ENCODE assay signal across 22 mouse cellular contexts in the genomic region with DNA sequence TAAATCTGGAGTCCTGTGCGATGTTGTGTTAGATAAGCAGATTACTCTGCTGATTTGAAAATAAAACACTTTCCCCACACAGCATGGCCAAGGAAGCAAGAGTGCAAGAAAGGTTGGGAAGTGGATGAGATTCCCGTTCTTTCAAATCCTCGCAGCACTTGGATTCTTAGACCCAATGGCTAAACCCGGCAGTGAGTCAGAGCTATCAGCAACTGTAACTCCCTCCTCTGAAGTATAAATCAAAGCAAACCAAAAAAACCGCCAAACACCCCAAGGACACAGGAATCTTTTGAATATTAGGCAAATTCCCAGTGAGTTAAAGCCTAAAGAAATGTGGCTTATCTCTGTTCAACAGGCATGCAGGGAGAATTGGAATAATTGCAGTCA. TPM values are rescaled to one million over a fixed set of nuclear protein-coding genes. Genes with fewer than 3 reads are reported as not detected.
DNase-seq lines count a peak whose midpoint lies in the region; ATAC-seq and TF ChIP-seq lines count a peak whose summit lies in the region.
"Had no signal": no experiment of that assay in that cellular context is flagged by ENCODE, and none has a peak within 500 bp of the region (broad histone marks: within the 10 kb centered on the region; RNA-seq: fewer than 3 reads in every experiment).

No protein-coding gene starts in this region.

- 29% methylated on average over 5 of the region's 5 CpGs for WGBS in lung, postnatal 0 days
- WGBS in forebrain, embryonic 13.5 days: 87% methylated on average over 5 of the region's 5 CpGs
- WGBS in midbrain, embryonic 15.5 days: 79% methylated on average over 5 of the region's 5 CpGs

- H3K4me2 ChIP-seq in lung, postnatal 0 days (replicated peaks; ENCODE audit: low read depth, low read length): no peak overlapping the region
- no peak overlapping the region for H3K4me2 ChIP-seq in forebrain, embryonic 13.5 days
- H3K4me2 ChIP-seq in midbrain, embryonic 15.5 days: no peak overlapping the region
- H3K4me2 ChIP-seq: embryonic facial prominence, embryonic 15.5 days; forebrain, embryonic 15.5 days; hindbrain, embryonic 13.5 days had no signal

- DNase-seq in lung, postnatal 0 days (ENCODE audit: low spot score): peak; percentile 37
- no peak for DNase-seq in lung, postnatal 10 days
- no peak for DNase-seq in Patski (ENCODE audit: low read depth, low spot score)
- DNase-seq in adrenal gland, postnatal 14 days: peak; percentile 51
- DNase-seq in right cerebral cortex, adult 18-20 months: no peak
- DNase-seq: cerebellum, adult 11 months; cerebellum, adult 8-10 months; cerebellum, postnatal 14 days; embryo, embryonic 11 days; gastrocnemius, postnatal 36 days; heart, postnatal 10 days; heart, postnatal 4 days had no signal

- no peak overlapping the region for H3K9ac ChIP-seq in lung, postnatal 0 days (replicated peaks; ENCODE audit: low read depth)
- H3K9ac ChIP-seq in forebrain, embryonic 13.5 days: no peak overlapping the region
- no peak overlapping the region for H3K9ac ChIP-seq in midbrain, embryonic 15.5 days
- H3K9ac ChIP-seq: embryonic facial prominence, embryonic 15.5 days; forebrain, embryonic 15.5 days; hindbrain, embryonic 13.5 days had no signal

- no peaks in the 10 kb centered on the region for H3K9me3 ChIP-seq in lung, postnatal 0 days (ENCODE audit: low read length)
- peaks cover 4% of the 10 kb centered on the region for H3K9me3 ChIP-seq in forebrain, embryonic 13.5 days (replicated peaks)
- no peaks in the 10 kb centered on the region for H3K9me3 ChIP-seq in midbrain, embryonic 15.5 days
- H3K9me3 ChIP-seq: embryonic facial prominence, embryonic 15.5 days; forebrain, embryonic 15.5 days; hindbrain, embryonic 13.5 days had no signal

- H3K4me3 ChIP-seq in lung, postnatal 0 days (ENCODE audit: low read depth, low read length): no peak overlapping the region
- no peak overlapping the region for H3K4me3 ChIP-seq in forebrain, embryonic 13.5 days
- H3K4me3 ChIP-seq in midbrain, embryonic 15.5 days: no peak overlapping the region
- H3K4me3 ChIP-seq: embryonic facial prominence, embryonic 15.5 days; erythroblast, embryonic 14.5 days; forebrain, embryonic 10.5 days; forebrain, embryonic 15.5 days; heart, embryonic 10.5 days; hindbrain, embryonic 13.5 days had no signal

- in situ Hi-C loops in Patski (cut with MboI; ENCODE audit: low pct_unique_long_range_greater_than_20kb): loop anchor here (25.0 kb wide), 1 partner anchor 1368 kb away; no protein-coding TSS in a partner anchor

- H3K4me1 ChIP-seq in lung, postnatal 0 days (ENCODE audit: insufficient read depth, low read depth, low read length): no peaks in the 10 kb centered on the region
- no peaks in the 10 kb centered on the region for H3K4me1 ChIP-seq in forebrain, embryonic 13.5 days
- H3K4me1 ChIP-seq in midbrain, embryonic 15.5 days: no peaks in the 10 kb centered on the region
- H3K4me1 ChIP-seq: embryonic facial prominence, embryonic 15.5 days; heart, embryonic 10.5 days; hindbrain, embryonic 13.5 days had no signal

- no peaks in the 10 kb centered on the region for H3K36me3 ChIP-seq in lung, postnatal 0 days (ENCODE audit: insufficient read depth, low read length)
- no peaks in the 10 kb centered on the region for H3K36me3 ChIP-seq in forebrain, embryonic 13.5 days (ENCODE audit: poor library complexity, severe bottlenecking)
- no peaks in the 10 kb centered on the region for H3K36me3 ChIP-seq in midbrain, embryonic 15.5 days (replicated peaks)
- H3K36me3 ChIP-seq: embryonic facial prominence, embryonic 15.5 days; forebrain, embryonic 10.5 days; forebrain, embryonic 15.5 days; heart, embryonic 10.5 days; hindbrain, embryonic 13.5 days had no signal

- no peak for TF ChIP-seq EP300 in lung, postnatal 0 days (IDR thresholded peaks at IDR 0.05)

- H3K27me3 ChIP-seq in lung, postnatal 0 days (replicated peaks; ENCODE audit: insufficient read depth, low read length): no peaks in the 10 kb centered on the region
- no peaks in the 10 kb centered on the region for H3K27me3 ChIP-seq in Patski
- peaks cover 8% of the 10 kb centered on the region; the same call in 1 of the 2 replicates for H3K27me3 ChIP-seq in forebrain, embryonic 13.5 days
- no peaks in the 10 kb centered on the region for H3K27me3 ChIP-seq in midbrain, embryonic 15.5 days (replicated peaks)
- H3K27me3 ChIP-seq: embryonic facial prominence, embryonic 15.5 days; forebrain, embryonic 15.5 days; hindbrain, embryonic 13.5 days had no signal

- CTCF ChIA-PET in Patski (lab: Charles Lee): interaction anchor here (1.2 to 2.6 kb wide), 4 partner anchors 10 to 105 kb away, joined by 3 to 9 read pairs (median 4); no protein-coding TSS in a partner anchor

- no peak for TF ChIP-seq CTCF in lung, postnatal 0 days (IDR thresholded peaks at IDR 0.05)
- TF ChIP-seq CTCF in Patski (IDR thresholded peaks at IDR 0.05): no peak

- POLR2A ChIA-PET in Patski (lab: Charles Lee): no interaction called here

- ATAC-seq in lung, postnatal 0 days: peak; percentile 55; the same call in 1 of the 2 replicates
- ATAC-seq in Patski: peak; percentile 49
- no peak for ATAC-seq in forebrain, embryonic 13.5 days
- no peak for ATAC-seq in midbrain, embryonic 15.5 days (replicated peaks)
- ATAC-seq: forebrain, embryonic 15.5 days; hindbrain, postnatal 0 days had no signal

- no peak overlapping the region for H3K27ac ChIP-seq in lung, postnatal 0 days (ENCODE audit: low read length)
- no peak overlapping the region for H3K27ac ChIP-seq in forebrain, embryonic 13.5 days
- no peak overlapping the region for H3K27ac ChIP-seq in midbrain, embryonic 15.5 days
- H3K27ac ChIP-seq: embryonic facial prominence, embryonic 15.5 days; forebrain, embryonic 10.5 days; forebrain, embryonic 15.5 days; heart, embryonic 10.5 days; hindbrain, embryonic 13.5 days; hindbrain, postnatal 0 days had no signal

RNA-seq across cellular contexts. Expression of a gene that starts 6.6 kb away (rescaled TPM):
- 24.7 and 25.7 TPM in 2 replicates for polyA plus RNA-seq in lung, postnatal 0 days (2015; fragmentation: Nextera tagmentation; extraction: Ambion mirVana)
- 166 TPM for polyA plus RNA-seq in Patski (2021)
- 30.3 and 33.5 TPM in 2 replicates for total RNA-seq in adrenal gland, postnatal 14 days (2021)
- polyA plus RNA-seq in forebrain, embryonic 13.5 days (2015; fragmentation: Nextera tagmentation; extraction: Ambion mirVana): 62.3 and 73.0 TPM in 2 replicates
- 95.0 and 100 TPM in 2 replicates for polyA plus RNA-seq in midbrain, embryonic 15.5 days (2015; fragmentation: Nextera tagmentation; extraction: Ambion mirVana)

RNA-seq across cellular contexts. Expression of a gene that starts 52.2 kb away (rescaled TPM):
- polyA plus RNA-seq in lung, postnatal 0 days (2015; fragmentation: Nextera tagmentation; extraction: Ambion mirVana): 22.5 and 23.1 TPM in 2 replicates
- polyA plus RNA-seq in Patski (2021): 15.6 TPM
- 7.4 and 7.8 TPM in 2 replicates for total RNA-seq in adrenal gland, postnatal 14 days (2021)
- polyA plus RNA-seq in forebrain, embryonic 13.5 days (2015; fragmentation: Nextera tagmentation; extraction: Ambion mirVana): 7.4 and 9.5 TPM in 2 replicates
- 7.1 and 8.5 TPM in 2 replicates for polyA plus RNA-seq in midbrain, embryonic 15.5 days (2015; fragmentation: Nextera tagmentation; extraction: Ambion mirVana)

RNA-seq across cellular contexts. Expression of a gene that starts 54.3 kb away (rescaled TPM):
- 6.3 and 7.1 TPM in 2 replicates for polyA plus RNA-seq in lung, postnatal 0 days (2015; fragmentation: Nextera tagmentation; extraction: Ambion mirVana)
- polyA plus RNA-seq in Patski (2021): 86.0 TPM
- 3.0 and 5.2 TPM in 2 replicates for total RNA-seq in adrenal gland, postnatal 14 days (2021)
- polyA plus RNA-seq in forebrain, embryonic 13.5 days (2015; fragmentation: Nextera tagmentation; extraction: Ambion mirVana): 4.9 and 5.0 TPM in 2 replicates
- 3.3 and 3.7 TPM in 2 replicates for polyA plus RNA-seq in midbrain, embryonic 15.5 days (2015; fragmentation: Nextera tagmentation; extraction: Ambion mirVana)
- total RNA-seq: ES-E14 had no signal

Comparison
In these comparisons a context has a peak if more than half of its experiments do, and no peak if none do; other contexts are left out.
1. DNase-seq: peak in lung, postnatal 0 days (single experiment) and adrenal gland, postnatal 14 days (single experiment); none in lung, postnatal 10 days (single experiment), Patski (single experiment) and right cerebral cortex, adult 18-20 months (single experiment).
2. ATAC-seq: peak in lung, postnatal 0 days (single experiment) and Patski (single experiment); none in forebrain, embryonic 13.5 days (single experiment) and midbrain, embryonic 15.5 days (single experiment).
3. RNA of a gene that starts 54.3 kb away (polyA plus RNA-seq): 86.0 TPM in Patski (single experiment); 6.3 to 7.1 TPM in lung, postnatal 0 days, 4.9 to 5.0 TPM in forebrain, embryonic 13.5 days and 3.3 to 3.7 TPM in midbrain, embryonic 15.5 days; every median in the first group is over 10 times any median in the second.